Mouse (Mus musculus) intestine, embryonic 15.5 days (tissue): ENCODE data around the gene Olfr613. TPM values are rescaled to one million over a fixed set of nuclear protein-coding genes. Genes with fewer than 3 reads are reported as not detected.
"Not testable (repeated sequence)": the region's sequence is repeated elsewhere in the genome, so short reads cannot be mapped to it uniquely, and the experiment has no call there.

Source experiments
- ATAC-seq: fragments of 200-750 bp; cut with Nextera tagmentation; 2 replicates; pipeline ENCODE4 v1.8.0; 2017; ENCODE audit warnings: moderate TSS enrichment, moderate library complexity
- H3K27ac ChIP-seq: fragments of 300-500 bp; sonication (generic); 2 replicates; pipeline ENCODE4 v1.5.1; 2015; ENCODE audit warnings: mild to moderate bottlenecking, inconsistent platforms
- H3K27me3 ChIP-seq: fragments of 300-500 bp; sonication (generic); replicated peaks from 2 replicates; pipeline ENCODE4 v1.6.1; 2015; ENCODE audit warnings: inconsistent platforms
- H3K36me3 ChIP-seq: fragments of 300-500 bp; sonication (generic); 2 replicates; pipeline ENCODE4 v1.6.1; 2015; ENCODE audit warnings: inconsistent platforms
- H3K4me1 ChIP-seq: fragments of 300-500 bp; sonication (generic); replicated peaks from 2 replicates; pipeline ENCODE4 v1.6.1; 2015; ENCODE audit warnings: inconsistent platforms
- H3K4me2 ChIP-seq: fragments of 300-500 bp; sonication (generic); replicated peaks from 2 replicates; pipeline ENCODE4 v1.6.1; 2015; ENCODE audit warnings: mild to moderate bottlenecking, inconsistent platforms
- H3K4me3 ChIP-seq: fragments of 300-500 bp; sonication (generic); replicated peaks from 2 replicates; pipeline ENCODE4 v1.5.1; 2015; ENCODE audit warnings: inconsistent platforms
- H3K9ac ChIP-seq: fragments of 300-500 bp; sonication (generic); 2 replicates; pipeline ENCODE4 v1.6.1; 2015; ENCODE audit warnings: inconsistent platforms
- H3K9me3 ChIP-seq: fragments of 300-500 bp; sonication (generic); 2 replicates; pipeline ENCODE4 v1.6.1; 2016; ENCODE audit warnings: inconsistent platforms
- WGBS: fragments of 180-500 bp; shearing (Covaris S2); methylation state at CpG from one replicate; pipeline ENCODE4 v1.1.7; 2015; 5-methylcytosine and 5-hydroxymethylcytosine counted together
- polyA plus RNA-seq: library from polyadenylated mRNA; unstranded; fragments of >200 nt; fragmentation: Nextera tagmentation; extraction: Ambion mirVana; gene quantifications from 2 replicates; pipeline ENCODE4 v1.2.1, GENCODE M21; 2015

Olfr613 gene
- not detected in 2 replicates for polyA plus RNA-seq

GRCm38 (mm10) chr7:103547774-103548173 lies at the start of gene Olfr613:
Gene Olfr613 (plus strand): TSS chr7:103548074.
- WGBS = 77% methylated on average over 2 of the region's 2 CpGs
- Histone ChIP-seq H3K9ac (no peak within 1 kb of the TSS), H3K4me3 (no peak within 1 kb of the TSS), H3K27me3 (no peaks in the 10 kb centered on the region), H3K4me1 (no peaks in the 10 kb centered on the region), H3K36me3 (no peaks in the 10 kb centered on the region), H3K9me3 (no peaks in the 10 kb centered on the region), H3K4me2 (no peak within 1 kb of the TSS), H3K27ac (no peak within 1 kb of the TSS)
- ATAC-seq = no peak

DNA sequence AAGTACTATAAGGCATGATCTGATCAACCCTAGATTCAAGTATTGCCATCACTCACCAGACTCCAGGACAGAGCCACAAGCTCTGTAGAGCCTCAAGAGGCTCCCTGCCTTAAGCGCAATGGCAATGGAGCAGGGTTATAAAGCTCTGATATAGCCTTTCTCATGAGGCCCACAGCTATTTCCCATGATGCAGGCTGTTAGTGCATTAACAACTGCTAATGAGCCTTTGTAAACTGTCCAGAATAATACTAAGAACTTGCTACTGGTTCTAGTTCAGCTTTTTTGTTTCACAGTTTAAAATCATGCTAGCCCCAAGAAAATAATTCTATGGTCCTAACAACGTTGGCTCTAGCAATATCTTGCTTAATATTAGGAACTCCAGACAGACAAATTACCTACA lies 35.9 kb upstream of the Olfr613 start, which contains the start of gene Olfr610:
TSS of gene Olfr610 (minus strand) at position 101 of the 400 bp plus-strand sequence.
- ATAC-seq = no peak
- Histone ChIP-seq H3K4me1 (no peaks in the 10 kb centered on the region), H3K36me3 (no peaks in the 10 kb centered on the region), H3K9ac (no peak within 1 kb of the TSS), H3K9me3 (no peaks in the 10 kb centered on the region), H3K4me3 (no peak within 1 kb of the TSS), H3K4me2 (no peak within 1 kb of the TSS), H3K27ac (no peak within 1 kb of the TSS), H3K27me3 (no peaks in the 10 kb centered on the region)
- WGBS = 85% methylated on average over 2 of the region's 2 CpGs

GRCm38 (mm10) chr7:103520746-103521145 lies 27.1 kb upstream of the Olfr613 start, which contains the start of gene Olfr611:
Gene Olfr611 (minus strand): TSS chr7:103520846.
- WGBS = 63% methylated on average over 1 of the region's 1 CpGs
- ATAC-seq, H3K36me3 ChIP-seq, H3K27me3 ChIP-seq, H3K4me2 ChIP-seq, H3K27ac ChIP-seq, H3K4me3 ChIP-seq, H3K9ac ChIP-seq, H3K9me3 ChIP-seq, H3K4me1 ChIP-seq: not testable (repeated sequence)

GRCm38 (mm10) chr7:103542617-103543016 lies 5.3 kb upstream of the Olfr613 start, which contains the start of gene Olfr612:
Gene Olfr612 (minus strand): TSS chr7:103542717.
- H3K9ac ChIP-seq, H3K4me2 ChIP-seq, H3K36me3 ChIP-seq, H3K4me1 ChIP-seq, ATAC-seq, H3K9me3 ChIP-seq, H3K27me3 ChIP-seq, H3K4me3 ChIP-seq, H3K27ac ChIP-seq: not testable (repeated sequence)
- 84% methylated on average over 2 of the region's 2 CpGs for WGBS

- no peaks in the 10 kb centered on the region for H3K9me3 ChIP-seq
- ATAC-seq = no peak
- no peak within 1 kb of the TSS for H3K27ac ChIP-seq
- H3K27me3 ChIP-seq = no peaks in the 10 kb centered on the region
- no peak within 1 kb of the TSS for H3K4me2 ChIP-seq
- H3K4me1 ChIP-seq = no peaks in the 10 kb centered on the region
- no peak within 1 kb of the TSS for H3K4me3 ChIP-seq
- no peaks in the 10 kb centered on the region for H3K36me3 ChIP-seq
- no peak within 1 kb of the TSS for H3K9ac ChIP-seq
- 79% methylated on average over 2 of the region's 2 CpGs for WGBS
These were observed 7.9 kb downstream of the Olfr613 start, which contains the start of gene Olfr615 for GRCm38 (mm10) chr7:103555779-103556178. Gene Olfr615 (plus strand): TSS chr7:103556079.

DNA sequence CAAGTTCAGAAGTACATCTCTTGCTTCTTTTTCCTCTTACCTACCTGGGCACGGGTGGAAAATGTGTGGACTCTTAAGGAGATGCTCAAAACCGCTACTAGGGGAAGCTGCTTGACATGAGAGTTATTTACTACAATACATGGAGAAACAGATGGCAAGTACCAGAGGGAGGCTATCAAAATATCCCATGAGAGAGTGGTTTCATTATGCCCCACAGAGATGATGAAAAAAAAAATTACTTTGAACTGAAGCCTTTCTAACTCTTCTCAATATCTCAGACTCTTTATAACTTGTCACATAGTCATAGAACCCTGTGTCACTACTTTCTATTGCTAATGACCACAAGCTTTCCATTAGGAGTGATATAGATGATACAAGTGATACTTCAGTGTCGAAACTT lies 21.2 kb downstream of the Olfr613 start, which contains the start of gene Olfr616:
TSS of gene Olfr616 (minus strand) at position 101 of the 400 bp plus-strand sequence.
- Histone ChIP-seq H3K27me3 (no peaks in the 10 kb centered on the region), H3K36me3 (no peaks in the 10 kb centered on the region), H3K4me3 (no peak within 1 kb of the TSS), H3K4me2 (no peak within 1 kb of the TSS), H3K9ac (no peak within 1 kb of the TSS), H3K4me1 (no peaks in the 10 kb centered on the region), H3K27ac (no peak within 1 kb of the TSS), H3K9me3 (no peaks in the 10 kb centered on the region)
- ATAC-seq = no peak
- 80% methylated on average over 3 of the region's 3 CpGs for WGBS

DNA sequence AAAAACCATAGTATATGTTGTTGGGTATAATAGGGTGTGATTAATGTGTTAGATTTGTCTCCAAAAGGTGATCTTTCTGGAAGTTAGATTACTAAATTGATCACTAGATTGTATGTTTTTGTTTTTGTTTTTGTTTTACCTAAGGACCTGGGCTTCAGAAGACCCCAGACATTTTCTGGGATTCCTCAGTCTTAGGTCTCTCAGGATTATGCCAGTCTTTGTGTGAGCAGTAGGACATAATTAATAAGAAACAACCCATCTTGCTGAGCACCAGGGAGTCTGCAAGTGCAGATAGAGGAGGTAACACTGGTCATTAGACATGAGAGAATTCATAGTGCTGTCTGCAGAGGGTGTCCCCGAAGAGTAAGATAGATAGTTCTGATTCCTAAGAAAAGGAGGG lies 24.9 kb downstream of the Olfr613 start, which contains the start of gene Olfr617:
TSS of gene Olfr617 (plus strand) at position 301 of the 400 bp plus-strand sequence.
- Histone ChIP-seq H3K9me3 (no peaks in the 10 kb centered on the region), H3K27ac (no peak within 1 kb of the TSS), H3K4me2 (no peak within 1 kb of the TSS), H3K4me1 (no peaks in the 10 kb centered on the region), H3K27me3 (no peaks in the 10 kb centered on the region), H3K36me3 (no peaks in the 10 kb centered on the region), H3K9ac (no peak within 1 kb of the TSS), H3K4me3 (no peak within 1 kb of the TSS)
- ATAC-seq = no peak
- 88% methylated on average over 1 of the region's 1 CpGs for WGBS

GRCm38 (mm10) chr7:103589803-103590202 lies 41.9 kb downstream of the Olfr613 start, which contains the start of gene Olfr618:
Gene Olfr618 (plus strand): TSS chr7:103590103.
- H3K36me3 ChIP-seq = no peaks in the 10 kb centered on the region
- H3K4me2 ChIP-seq = no peak within 1 kb of the TSS
- WGBS = 58% methylated on average over 2 of the region's 2 CpGs
- no peak within 1 kb of the TSS for H3K27ac ChIP-seq
- H3K4me1 ChIP-seq = no peaks in the 10 kb centered on the region
- no peaks in the 10 kb centered on the region for H3K27me3 ChIP-seq
- H3K4me3 ChIP-seq = no peak within 1 kb of the TSS
- H3K9ac ChIP-seq = no peak within 1 kb of the TSS
- ATAC-seq = no peak
- H3K9me3 ChIP-seq = no peaks in the 10 kb centered on the region

DNA sequence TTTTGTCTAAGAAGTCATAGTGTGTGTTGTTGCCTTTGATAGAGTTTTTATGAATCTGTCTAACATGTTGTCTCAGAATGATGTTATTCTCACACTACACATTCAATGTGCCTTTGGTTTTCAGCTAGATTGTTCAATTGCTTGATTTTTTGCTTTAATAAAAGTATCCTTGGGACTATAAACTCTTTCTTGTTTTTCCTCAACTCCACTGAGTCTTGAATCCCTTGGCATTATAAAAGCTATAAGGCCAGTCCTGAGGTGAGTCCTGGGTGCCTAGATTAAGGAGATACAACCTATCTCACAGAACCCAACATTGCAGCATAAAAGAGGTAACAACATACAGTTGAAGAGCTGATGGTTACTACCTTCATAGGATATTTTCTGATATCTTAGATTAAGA lies 52.4 kb downstream of the Olfr613 start, which contains the start of gene Olfr619:
TSS of gene Olfr619 (plus strand) at position 301 of the 400 bp plus-strand sequence.
- no peaks in the 10 kb centered on the region for H3K36me3 ChIP-seq
- no peak within 1 kb of the TSS for H3K9ac ChIP-seq
- no peak within 1 kb of the TSS for H3K27ac ChIP-seq
- H3K27me3 ChIP-seq = no peaks in the 10 kb centered on the region
- H3K9me3 ChIP-seq = no peaks in the 10 kb centered on the region
- ATAC-seq = no peak
- no peak within 1 kb of the TSS for H3K4me2 ChIP-seq
- H3K4me1 ChIP-seq = no peaks in the 10 kb centered on the region
- H3K4me3 ChIP-seq = no peak within 1 kb of the TSS

Other genes with a start within 250 kb of the Olfr613 start
- gene Olfr596, start 242.4 kb upstream of the Olfr613 start, polyA plus RNA-seq = not detected in 2 replicates
- not detected in 2 replicates for gene Olfr597, start 231.8 kb upstream of the Olfr613 start, polyA plus RNA-seq
- gene Olfr598, start 224.5 kb upstream of the Olfr613 start, polyA plus RNA-seq = not detected in 2 replicates
- not detected in 2 replicates for gene Olfr599, start 212.2 kb upstream of the Olfr613 start, polyA plus RNA-seq
- not detected in 2 replicates for gene Olfr600, start 198.4 kb upstream of the Olfr613 start, polyA plus RNA-seq
- gene Olfr601, start 185.4 kb upstream of the Olfr613 start, polyA plus RNA-seq = not detected in 2 replicates
- not detected in 2 replicates for gene Olfr603, start 161.9 kb upstream of the Olfr613 start, polyA plus RNA-seq
- not detected in 2 replicates for gene Usp17lc, start 133.0 kb upstream of the Olfr613 start, polyA plus RNA-seq
- gene Olfr605, start 102.6 kb upstream of the Olfr613 start, polyA plus RNA-seq = not detected in 2 replicates
- not detected in 2 replicates for gene Olfr606, start 99.0 kb upstream of the Olfr613 start, polyA plus RNA-seq
- not detected in 2 replicates for gene Olfr607, start 83.9 kb upstream of the Olfr613 start, polyA plus RNA-seq
- gene Olfr608, start 78.2 kb upstream of the Olfr613 start, polyA plus RNA-seq = not detected in 2 replicates
- not detected in 2 replicates for gene Olfr609, start 50.0 kb upstream of the Olfr613 start, polyA plus RNA-seq
- not detected in 2 replicates for gene Olfr610, start 36.0 kb upstream of the Olfr613 start, polyA plus RNA-seq
- not detected in 2 replicates for gene Olfr611, start 27.2 kb upstream of the Olfr613 start, polyA plus RNA-seq
- gene Olfr612, start 5.4 kb upstream of the Olfr613 start, polyA plus RNA-seq = not detected in 2 replicates
- not detected in 2 replicates for gene Olfr615, start 8.0 kb downstream of the Olfr613 start, polyA plus RNA-seq
- not detected in 2 replicates for gene Olfr616, start 21.1 kb downstream of the Olfr613 start, polyA plus RNA-seq
- not detected in 2 replicates for gene Olfr617, start 25.0 kb downstream of the Olfr613 start, polyA plus RNA-seq
- gene Olfr618, start 42.0 kb downstream of the Olfr613 start, polyA plus RNA-seq = not detected in 2 replicates
- not detected in 2 replicates for gene Olfr619, start 52.5 kb downstream of the Olfr613 start, polyA plus RNA-seq
- gene Olfr620, start 64.5 kb downstream of the Olfr613 start, polyA plus RNA-seq = not detected in 2 replicates
- gene Olfr622, start 94.6 kb downstream of the Olfr613 start, polyA plus RNA-seq = not detected in 2 replicates
- not detected in 2 replicates for gene Olfr623, start 115.6 kb downstream of the Olfr613 start, polyA plus RNA-seq
- 0.03 TPM in 1 of 2 replicates, not detected in the other for gene Olfr624, start 123.1 kb downstream of the Olfr613 start, polyA plus RNA-seq
- not detected in 2 replicates for gene Olfr625-ps1, start 134.6 kb downstream of the Olfr613 start, polyA plus RNA-seq
- not detected in 2 replicates for gene Olfr243, start 166.6 kb downstream of the Olfr613 start, polyA plus RNA-seq
- gene Olfr628, start 182.3 kb downstream of the Olfr613 start, polyA plus RNA-seq = not detected in 2 replicates
- gene Olfr629, start 196.9 kb downstream of the Olfr613 start, polyA plus RNA-seq = not detected in 2 replicates
- not detected in 2 replicates for gene Olfr630, start 209.3 kb downstream of the Olfr613 start, polyA plus RNA-seq
- gene Olfr69, start 223.5 kb downstream of the Olfr613 start, polyA plus RNA-seq = not detected in 2 replicates
- gene Olfr68, start 231.6 kb downstream of the Olfr613 start, polyA plus RNA-seq = not detected in 2 replicates
- not detected in 2 replicates for gene Olfr67, start 243.7 kb downstream of the Olfr613 start, polyA plus RNA-seq